Mouse (Mus musculus): ENCODE results near the gene Trp53i13. TPM values are rescaled to one million over a fixed set of nuclear protein-coding genes. Genes with fewer than 3 reads are reported as not detected.

Trp53i13 gene
- polyA plus RNA-seq, 1 experiment from 2014 or later: 28.5 TPM

DNA sequence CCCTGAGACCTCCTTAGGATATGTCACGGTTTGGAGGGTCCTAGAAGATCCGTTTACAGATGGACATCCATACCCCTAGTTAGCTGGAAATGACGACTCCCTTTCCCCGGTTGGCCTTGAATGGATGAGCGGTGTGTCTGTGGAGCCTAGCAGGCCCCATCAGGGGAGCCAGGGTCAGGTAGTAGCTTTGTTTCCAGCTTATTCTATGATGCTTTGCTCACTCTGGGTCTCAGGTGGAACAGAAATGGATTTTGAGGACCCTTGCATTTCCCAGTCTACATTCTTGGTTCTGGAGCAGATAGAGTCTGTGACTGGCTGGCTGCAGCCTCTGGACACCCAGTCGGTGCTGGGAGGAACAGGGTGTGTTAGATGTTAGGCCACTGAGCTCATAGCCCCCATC is 21.0 kb downstream of the Trp53i13 start:
- H3K4me3 ChIP-seq (replicated peaks): peak overlapping the region; percentile 96
- H3K9ac ChIP-seq: peak overlapping the region; percentile 90
- WGBS: 63% methylated on average over 6 of the region's 6 CpGs
- no peak for ATAC-seq
- no peaks in the 10 kb centered on the region for H3K9me3 ChIP-seq
- peaks cover 6% of the 10 kb centered on the region for H3K36me3 ChIP-seq
- peaks cover 65% of the 10 kb centered on the region for H3K4me1 ChIP-seq (replicated peaks)
- no peaks in the 10 kb centered on the region for H3K27me3 ChIP-seq (replicated peaks)
- H3K27ac ChIP-seq: peak overlapping the region; percentile 4; the same call in 1 of the 2 replicates
- H3K4me2 ChIP-seq (replicated peaks): peak overlapping the region; percentile 97

DNA sequence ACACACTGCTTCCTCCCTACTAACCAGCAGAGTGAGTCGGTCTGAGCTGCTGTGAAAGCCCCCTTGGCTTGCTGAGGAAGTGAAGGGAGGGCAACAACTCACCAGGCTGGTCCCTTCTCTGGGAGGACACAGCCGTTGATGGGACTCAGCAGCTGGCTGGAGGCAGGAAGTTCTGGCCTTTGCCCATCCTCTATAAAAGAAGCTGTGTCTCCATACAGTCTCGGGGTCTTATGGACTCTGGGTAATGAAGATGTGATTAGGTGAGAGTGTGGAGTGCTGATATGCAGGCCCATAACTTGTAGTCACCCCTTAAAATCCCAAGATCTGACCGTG is 21.5 kb downstream of the Trp53i13 start:
- Histone ChIP-seq H3K4me2 (replicated peaks) (peak overlapping the region; percentile 97), H3K4me1 (replicated peaks) (peaks cover 65% of the 10 kb centered on the region), H3K27me3 (replicated peaks) (no peaks in the 10 kb centered on the region), H3K9ac (peak overlapping the region; percentile 90), H3K4me3 (replicated peaks) (peak overlapping the region; percentile 96), H3K27ac (peak overlapping the region; percentile 90), H3K36me3 (peaks cover 2% of the 10 kb centered on the region), H3K9me3 (no peaks in the 10 kb centered on the region)
- WGBS: 25% methylated on average over 4 of the region's 4 CpGs
- no peak for ATAC-seq

DNA sequence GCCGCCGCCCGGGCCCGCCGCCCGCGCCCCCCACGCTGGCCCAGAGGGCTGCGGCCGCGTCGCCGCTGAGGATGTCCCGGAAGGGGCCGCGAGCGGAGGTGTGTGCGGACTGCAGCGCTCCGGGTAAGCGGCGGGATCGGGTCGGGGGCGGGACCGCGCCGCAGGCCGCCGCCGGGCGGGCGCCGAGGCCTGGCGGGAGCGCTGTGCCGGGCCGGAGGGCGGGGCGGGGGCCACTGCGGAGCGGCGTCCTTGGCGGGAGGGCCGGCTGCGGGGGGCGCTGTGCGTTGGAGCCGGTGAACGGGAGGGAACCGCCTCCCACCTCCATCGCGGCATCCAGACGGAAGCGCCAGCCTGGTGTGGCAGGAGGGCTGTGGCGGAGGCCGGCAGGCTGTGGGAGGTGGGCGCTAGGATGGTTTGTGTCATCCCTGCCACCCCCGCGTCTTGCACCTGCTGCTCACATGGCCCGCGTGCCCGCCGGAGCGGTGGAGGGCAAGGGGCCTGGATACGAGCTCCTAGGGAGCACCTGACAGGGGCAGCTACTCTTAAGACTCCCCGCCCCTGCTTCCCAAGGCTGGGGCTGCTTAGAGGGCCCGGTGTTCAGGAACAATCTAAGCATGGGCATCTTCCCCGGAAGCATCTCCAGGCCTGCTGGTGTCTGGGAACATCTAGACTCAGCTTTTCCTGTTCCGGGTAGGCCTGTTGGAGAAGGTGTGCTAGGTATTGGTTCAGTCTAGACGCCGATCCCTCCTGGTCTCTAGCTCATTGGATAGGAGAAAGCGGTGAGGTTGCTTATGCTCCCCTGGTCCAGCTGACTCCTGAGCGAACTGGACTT is 22.1 kb downstream of the Trp53i13 start, which contains the start of gene Git1:
TSS of gene Git1 (plus strand) at position 51 of the 832 bp plus-strand sequence.
- Histone ChIP-seq H3K27ac (peak within 1 kb of the TSS; percentile 90), H3K4me1 (replicated peaks) (peaks cover 69% of the 10 kb centered on the region), H3K36me3 (no peaks in the 10 kb centered on the region), H3K27me3 (replicated peaks) (no peaks in the 10 kb centered on the region), H3K9ac (peak within 1 kb of the TSS; percentile 90), H3K4me3 (replicated peaks) (peak within 1 kb of the TSS; percentile 96), H3K9me3 (no peaks in the 10 kb centered on the region), H3K4me2 (replicated peaks) (peak within 1 kb of the TSS; percentile 97)
- ATAC-seq: peak; percentile 7
- under 1% methylated on average over 50 of the region's 74 CpGs for WGBS

DNA sequence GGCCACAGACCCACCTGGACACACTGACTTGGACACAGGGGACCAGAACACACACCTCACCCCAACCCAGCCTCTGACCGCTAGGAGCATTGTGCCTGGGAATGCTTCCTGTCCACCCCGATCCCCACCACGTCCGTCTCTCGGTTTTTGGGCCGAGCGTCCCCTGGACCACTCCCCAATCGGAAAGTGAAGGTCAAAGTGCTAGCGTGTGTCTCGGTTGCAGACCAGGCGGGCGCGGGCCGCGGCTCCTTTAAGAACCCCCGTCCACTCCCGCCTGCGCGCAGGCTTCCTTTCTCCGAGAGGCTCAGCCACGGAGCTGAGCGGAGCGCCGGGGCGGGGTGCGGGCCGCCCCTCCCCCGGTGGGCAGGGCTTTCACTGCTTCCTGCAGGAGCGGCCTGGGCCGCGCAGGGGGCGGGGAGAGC is 22.9 kb downstream of the Trp53i13 start:
- Histone ChIP-seq H3K9me3 (no peaks in the 10 kb centered on the region), H3K4me3 (replicated peaks) (peak overlapping the region; percentile 96), H3K4me1 (replicated peaks) (peaks cover 69% of the 10 kb centered on the region), H3K27me3 (replicated peaks) (no peaks in the 10 kb centered on the region), H3K9ac (peak overlapping the region; percentile 90), H3K36me3 (no peaks in the 10 kb centered on the region), H3K27ac (peak overlapping the region; percentile 90), H3K4me2 (replicated peaks) (peak overlapping the region; percentile 97)
- peak; percentile 82 for ATAC-seq
- under 1% methylated on average over 27 of the region's 32 CpGs for WGBS

DNA sequence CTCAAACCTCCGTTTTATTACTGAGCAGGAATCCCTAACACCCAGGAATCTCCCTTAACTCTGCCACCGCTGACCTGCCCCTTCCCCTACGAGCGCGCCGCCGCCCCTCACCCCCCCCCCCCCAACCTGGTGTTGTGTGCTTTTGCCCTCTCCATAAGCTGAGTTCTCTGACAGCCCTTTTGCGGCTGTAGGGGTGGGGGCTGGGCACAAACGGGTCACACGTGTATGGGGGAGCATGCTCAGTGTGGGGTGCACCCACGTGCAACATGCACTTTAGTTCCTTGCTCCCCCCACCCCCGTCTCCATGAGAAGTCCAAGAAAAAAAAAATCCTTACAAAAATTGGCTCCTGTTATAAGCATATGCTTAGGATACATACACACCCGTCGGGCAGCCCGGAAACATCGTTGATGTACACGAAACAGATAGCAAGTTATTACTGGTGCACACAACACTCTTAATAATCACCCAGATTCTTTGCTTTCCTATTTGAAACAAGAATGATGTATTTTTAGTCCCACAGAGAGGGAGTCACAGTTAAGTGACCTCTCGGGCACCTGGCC is 23.4 kb downstream of the Trp53i13 start:
- ATAC-seq: no peak
- Histone ChIP-seq H3K27me3 (replicated peaks) (no peaks in the 10 kb centered on the region), H3K4me2 (replicated peaks) (peak overlapping the region; percentile 97), H3K9me3 (no peaks in the 10 kb centered on the region), H3K36me3 (no peaks in the 10 kb centered on the region), H3K4me1 (replicated peaks) (peaks cover 65% of the 10 kb centered on the region), H3K9ac (peak overlapping the region; percentile 61), H3K4me3 (replicated peaks) (peak overlapping the region; percentile 96), H3K27ac (peak overlapping the region; percentile 90)
- 2% methylated on average over 15 of the region's 18 CpGs for WGBS

DNA sequence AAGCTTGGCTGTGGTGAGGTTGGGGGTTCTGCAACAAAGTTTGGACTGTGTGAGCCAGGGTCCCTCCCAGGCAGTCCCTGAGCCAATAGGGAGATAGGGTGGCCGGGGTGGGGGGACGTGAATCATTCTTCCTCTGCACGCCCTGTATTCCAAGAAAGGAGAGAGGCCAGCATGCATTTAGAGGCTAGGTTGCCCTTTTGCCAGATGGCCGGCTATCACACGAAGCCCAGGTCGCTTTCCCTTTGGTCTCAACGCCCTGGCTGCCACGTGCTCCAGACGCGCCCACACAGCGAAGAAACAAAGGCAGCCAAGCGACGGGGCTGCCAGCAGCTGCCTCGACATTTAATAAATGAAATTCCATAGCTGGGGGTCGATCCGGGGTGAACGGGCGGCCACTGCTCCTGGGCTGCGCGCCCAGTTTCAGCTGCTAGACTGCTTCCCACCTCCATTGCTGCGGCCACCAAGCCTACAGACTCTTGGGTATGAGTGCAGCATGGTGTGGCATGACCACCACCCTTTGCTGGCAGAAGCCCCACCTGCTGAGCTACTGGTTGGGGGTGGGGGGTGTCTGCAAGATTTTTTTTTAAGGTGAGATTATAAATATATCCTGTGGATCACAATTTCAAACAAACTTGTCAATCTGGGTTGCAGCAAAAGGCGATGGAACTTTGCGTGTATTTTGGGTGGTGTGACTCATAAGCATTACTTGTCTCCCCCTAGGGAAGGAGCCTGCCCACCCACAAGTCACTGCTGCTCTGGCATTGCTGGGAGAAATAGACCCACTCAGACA is 24.1 kb downstream of the Trp53i13 start:
- Histone ChIP-seq H3K27ac (peak overlapping the region; percentile 88), H3K9ac (peak overlapping the region; percentile 61), H3K9me3 (no peaks in the 10 kb centered on the region), H3K36me3 (no peaks in the 10 kb centered on the region), H3K4me2 (replicated peaks) (peak overlapping the region; percentile 97), H3K27me3 (replicated peaks) (no peaks in the 10 kb centered on the region), H3K4me1 (replicated peaks) (peaks cover 60% of the 10 kb centered on the region), H3K4me3 (replicated peaks) (peak overlapping the region; percentile 96)
- whole genome bisulfite sequencing: under 1% methylated on average over 23 of the region's 23 CpGs
- ATAC-seq: peak; percentile 64

DNA sequence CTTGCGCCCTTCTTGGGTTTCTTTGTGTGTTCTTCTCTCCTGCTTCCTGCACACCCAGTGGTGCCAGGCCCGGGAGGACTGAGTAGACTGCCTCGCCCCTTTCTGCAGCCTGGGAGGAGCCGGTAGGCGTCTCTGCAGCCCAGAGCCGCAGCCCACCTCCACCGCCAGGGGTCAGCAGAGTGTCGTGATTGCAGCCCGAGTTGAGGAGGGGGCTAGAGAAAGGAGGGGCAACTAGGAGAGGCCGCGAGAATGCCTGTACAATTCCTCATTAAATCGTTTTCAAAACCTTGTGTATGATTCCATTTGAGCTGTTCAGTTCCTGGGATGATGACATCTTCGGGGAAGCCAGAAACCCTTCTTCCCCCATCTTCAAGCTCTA is 24.7 kb downstream of the Trp53i13 start:
- peak overlapping the region; percentile 97 for H3K4me2 ChIP-seq (replicated peaks)
- WGBS: under 1% methylated on average over 13 of the region's 13 CpGs
- peaks cover 62% of the 10 kb centered on the region for H3K4me1 ChIP-seq (replicated peaks)
- no peaks in the 10 kb centered on the region for H3K27me3 ChIP-seq (replicated peaks)
- H3K27ac ChIP-seq: peak overlapping the region; percentile 88
- peak; percentile 62 for ATAC-seq
- H3K36me3 ChIP-seq: no peaks in the 10 kb centered on the region
- H3K4me3 ChIP-seq (replicated peaks): peak overlapping the region; percentile 96
- no peaks in the 10 kb centered on the region for H3K9me3 ChIP-seq
- H3K9ac ChIP-seq: peak overlapping the region; percentile 61

DNA sequence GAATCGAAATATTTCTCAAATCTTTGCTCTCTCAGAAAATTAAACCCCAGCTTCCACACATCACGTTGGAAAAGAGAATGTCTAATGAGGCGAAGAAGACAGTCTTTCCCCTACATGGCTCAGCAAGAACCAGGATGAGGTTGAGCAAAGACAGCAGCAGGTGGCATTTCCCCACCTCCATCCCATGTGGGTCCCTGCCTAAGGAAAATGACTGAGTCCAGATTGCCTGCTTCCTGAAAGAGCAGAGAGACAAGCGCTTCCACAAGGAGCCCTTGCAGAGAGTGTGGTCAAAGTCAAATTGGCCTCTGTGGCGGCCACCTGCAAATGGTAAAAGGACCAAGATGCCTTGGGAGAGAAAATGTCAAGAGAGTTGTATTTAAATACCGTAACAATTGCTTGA is 25.3 kb downstream of the Trp53i13 start:
- H3K4me2 ChIP-seq (replicated peaks): peak overlapping the region; percentile 97
- ATAC-seq: no peak
- no peak overlapping the region for H3K9ac ChIP-seq
- H3K27me3 ChIP-seq (replicated peaks): no peaks in the 10 kb centered on the region
- peak overlapping the region; percentile 88 for H3K27ac ChIP-seq
- no peaks in the 10 kb centered on the region for H3K9me3 ChIP-seq
- peaks cover 64% of the 10 kb centered on the region for H3K4me1 ChIP-seq (replicated peaks)
- peak overlapping the region; percentile 96; the same call in 1 of the 2 replicates for H3K4me3 ChIP-seq (replicated peaks)
- WGBS: 69% methylated on average over 6 of the region's 6 CpGs
- no peaks in the 10 kb centered on the region for H3K36me3 ChIP-seq

DNA sequence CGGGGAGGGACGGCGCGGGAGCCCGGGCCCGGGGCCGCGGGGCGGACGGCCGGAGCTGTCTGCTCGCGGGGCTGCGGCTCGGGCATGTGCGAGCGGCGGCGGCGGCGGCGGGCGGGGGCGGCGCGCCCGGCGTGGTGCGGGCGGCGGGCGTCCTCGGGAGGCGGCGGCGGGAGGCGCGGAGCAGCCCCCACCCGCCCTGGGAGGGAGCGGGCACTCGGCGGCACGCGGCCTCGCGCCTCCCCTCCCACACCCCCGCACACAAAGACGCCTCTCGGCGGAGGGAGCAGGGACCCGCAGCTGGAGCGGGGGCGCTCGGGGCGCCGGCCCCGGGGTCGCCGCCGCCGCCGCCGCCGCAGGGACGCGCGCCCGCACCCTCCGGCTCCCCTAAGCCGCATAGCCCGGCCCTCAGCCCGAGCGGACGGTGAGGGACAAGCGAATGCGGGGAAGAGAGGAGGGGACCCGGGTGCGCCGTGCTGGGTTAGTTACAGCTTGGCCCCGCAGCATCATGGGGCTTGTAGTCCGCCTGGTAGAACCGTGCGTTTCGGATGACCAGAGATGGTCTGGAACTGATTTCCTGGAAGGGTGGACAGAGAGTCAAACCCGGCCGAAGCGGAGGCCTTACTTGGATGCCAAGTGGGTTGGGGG is 26.1 kb downstream of the Trp53i13 start, which contains the start of gene Ankrd13b:
TSS of gene Ankrd13b (minus strand) at position 88 of the 645 bp plus-strand sequence.
- H3K27ac ChIP-seq: 0 out of 2 replicates have a peak within 1 kb of the TSS, but pooled peaks have one; percentile 36
- H3K9me3 ChIP-seq: no peaks in the 10 kb centered on the region
- H3K4me3 ChIP-seq (replicated peaks): peak within 1 kb of the TSS; percentile 90
- WGBS: 1% methylated on average over 73 of the region's 87 CpGs
- peak; percentile 28; the same call in 1 of the 2 replicates for ATAC-seq
- H3K36me3 ChIP-seq: no peaks in the 10 kb centered on the region
- H3K27me3 ChIP-seq (replicated peaks): no peaks in the 10 kb centered on the region
- H3K4me1 ChIP-seq (replicated peaks): peaks cover 62% of the 10 kb centered on the region
- peak within 1 kb of the TSS; percentile 75 for H3K9ac ChIP-seq
- peak within 1 kb of the TSS; percentile 97 for H3K4me2 ChIP-seq (replicated peaks)

DNA sequence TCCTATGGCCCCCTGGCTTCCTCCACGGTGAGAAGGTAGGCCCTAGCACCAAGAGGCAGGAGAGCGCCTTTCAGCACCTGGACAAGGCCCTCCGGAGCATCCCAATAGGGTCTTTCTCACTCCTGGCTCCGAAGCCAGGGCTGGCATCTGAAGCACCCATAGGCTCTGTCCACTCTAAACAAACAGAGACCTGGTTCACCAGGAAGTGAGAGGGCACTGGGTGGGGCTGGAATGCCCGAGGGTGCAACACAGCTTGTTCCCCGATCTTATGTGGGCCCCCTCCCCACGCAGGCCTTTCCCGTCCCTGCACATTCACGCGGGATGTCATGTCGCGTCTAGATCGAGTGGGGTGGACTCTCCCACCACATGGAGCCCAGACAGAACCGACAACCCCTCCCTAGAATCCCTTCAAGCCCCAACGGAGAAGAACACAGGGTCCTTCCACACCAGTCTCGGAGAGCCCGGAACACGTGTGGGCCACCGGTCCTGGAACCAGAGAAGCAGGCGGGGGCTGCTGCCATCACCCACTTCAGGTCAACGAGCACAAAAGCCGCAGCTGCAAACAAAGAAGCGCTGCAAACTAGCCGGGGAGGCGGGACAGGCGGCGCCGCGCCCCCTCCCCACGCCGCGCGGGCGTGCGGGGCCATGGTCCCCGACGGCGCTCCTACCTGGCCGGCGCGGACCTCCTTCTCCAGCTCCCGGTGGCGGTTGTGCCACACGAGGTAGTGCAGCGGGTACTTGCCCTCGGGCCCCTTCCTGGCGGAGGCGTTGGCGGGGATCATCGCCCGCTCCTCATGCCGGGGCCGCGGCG is 26.8 kb downstream of the Trp53i13 start:
- Histone ChIP-seq H3K4me2 (replicated peaks) (peak overlapping the region; percentile 97), H3K27ac (no peak overlapping the region), H3K9ac (peak overlapping the region; percentile 75), H3K36me3 (no peaks in the 10 kb centered on the region), H3K9me3 (no peaks in the 10 kb centered on the region), H3K4me1 (replicated peaks) (peaks cover 54% of the 10 kb centered on the region), H3K4me3 (replicated peaks) (peak overlapping the region; percentile 90), H3K27me3 (replicated peaks) (no peaks in the 10 kb centered on the region)
- no peak for ATAC-seq
- WGBS: 2% methylated on average over 46 of the region's 55 CpGs

DNA sequence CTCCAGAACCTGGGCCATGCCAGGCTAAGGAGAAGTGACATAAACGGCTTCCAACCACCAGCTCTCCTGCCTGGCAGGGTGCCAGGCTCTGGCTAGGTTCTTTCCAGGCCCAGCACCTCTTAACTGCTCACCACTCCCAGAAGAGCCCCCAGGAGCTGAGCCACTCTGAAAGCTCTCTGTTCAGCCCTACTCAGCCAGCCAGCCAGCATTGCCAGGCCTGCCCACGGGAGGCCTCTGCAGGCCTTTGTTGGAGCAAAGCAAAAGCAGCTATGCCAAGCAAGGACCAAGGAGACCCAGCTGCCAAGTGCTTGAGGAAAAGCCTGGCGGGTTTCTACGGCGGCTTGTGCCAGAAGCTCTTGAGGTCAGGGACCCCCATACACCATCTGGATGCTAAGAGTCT is 29.0 kb downstream of the Trp53i13 start:
- Histone ChIP-seq H3K27me3 (replicated peaks) (no peaks in the 10 kb centered on the region), H3K4me2 (replicated peaks) (no peak overlapping the region), H3K9me3 (no peaks in the 10 kb centered on the region), H3K9ac (no peak overlapping the region), H3K4me3 (replicated peaks) (no peak overlapping the region), H3K36me3 (no peaks in the 10 kb centered on the region), H3K27ac (no peak overlapping the region), H3K4me1 (replicated peaks) (peaks cover 52% of the 10 kb centered on the region)
- no peak for ATAC-seq
- WGBS: 71% methylated on average over 5 of the region's 5 CpGs

Measured in intestine, embryonic 15.5 days (tissue).